8 mouse cellular contexts compared by ENCODE assay signal in the genomic region with DNA sequence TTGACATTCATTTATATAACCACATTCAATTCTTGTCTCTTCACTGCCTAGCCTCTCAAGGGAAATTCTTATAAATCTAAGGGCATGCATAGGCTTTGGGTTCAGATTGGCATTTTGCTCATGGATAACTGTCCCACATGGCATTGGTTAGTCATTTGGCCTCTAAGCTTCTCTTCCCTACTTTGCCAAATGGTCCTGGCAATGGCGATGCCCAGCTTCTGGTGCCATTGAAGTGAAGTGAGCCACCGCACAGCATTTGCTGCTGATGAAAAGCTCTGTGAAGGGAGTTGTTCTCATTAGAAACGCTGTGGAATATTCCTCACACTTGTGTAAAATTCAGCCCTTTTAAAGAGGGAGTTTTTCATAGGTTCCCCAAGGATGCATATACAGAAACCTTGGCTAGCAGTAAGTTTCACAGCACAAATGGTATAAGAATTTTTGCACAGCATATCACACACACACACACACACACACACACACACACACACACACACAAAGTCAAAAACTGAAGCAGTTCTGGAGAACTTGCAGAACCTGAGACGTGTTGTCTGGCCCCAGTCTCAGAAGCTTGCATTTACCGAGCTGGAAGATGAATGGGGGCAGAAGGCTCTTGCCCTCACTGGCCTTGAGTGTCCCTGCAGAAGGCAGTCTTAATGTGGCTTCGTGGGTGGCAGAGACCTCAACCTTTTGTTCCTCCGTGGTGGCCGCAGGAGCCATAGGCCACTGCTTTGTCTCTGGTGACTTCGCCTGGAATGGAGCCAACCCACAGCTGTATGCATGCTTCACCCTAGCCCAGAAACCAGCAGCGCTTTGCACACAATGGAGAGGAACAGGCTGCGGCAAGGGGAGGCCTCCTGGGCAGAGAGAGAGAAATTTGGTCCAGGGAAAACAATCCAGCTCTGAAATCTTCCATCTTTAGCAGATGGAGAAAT. TPM values are rescaled to one million over a fixed set of nuclear protein-coding genes. Genes with fewer than 3 reads are reported as not detected.
DNase-seq lines count a peak whose midpoint lies in the region; ATAC-seq lines count a peak whose summit lies in the region.

No protein-coding gene starts in this region.

- DNase-seq in gastrocnemius, postnatal 14 days: peak; percentile 54
- no peak for DNase-seq in gastrocnemius, adult 8-10 months (ENCODE audit: low spot score in 2 of 2)
- peak; percentile 71 for DNase-seq in Muller cell, postnatal 12 days (ENCODE audit: inconsistent ontology term)
- peak; percentile 38 for DNase-seq in fibroblast of lung, adult 2 months (ENCODE audit: low read depth)
- no peak for DNase-seq in right cerebral cortex, postnatal 14 days

- no peak overlapping the region for H3K4me3 ChIP-seq in kidney, embryonic 15.5 days (replicated peaks)
- no peak overlapping the region for H3K4me3 ChIP-seq in midbrain, embryonic 15.5 days

- ATAC-seq in kidney, embryonic 15.5 days (replicated peaks; ENCODE audit: low FRiP score): peak; percentile 81
- ATAC-seq in midbrain, embryonic 15.5 days (replicated peaks): 0 out of 2 replicates have a peak, but pooled peaks have one; percentile 17
- ATAC-seq in frontal cortex, adult (ENCODE audit: low TSS enrichment): no peak

- H3K27ac ChIP-seq in kidney, embryonic 15.5 days: peak overlapping the region; percentile 76
- no peak overlapping the region for H3K27ac ChIP-seq in midbrain, embryonic 15.5 days

- WGBS in kidney, embryonic 15.5 days: 36% methylated on average over 11 of the region's 11 CpGs
- 24% methylated on average over 11 of the region's 11 CpGs for WGBS in midbrain, embryonic 15.5 days

- no peak overlapping the region for H3K9ac ChIP-seq in kidney, embryonic 15.5 days
- H3K9ac ChIP-seq in midbrain, embryonic 15.5 days: no peak overlapping the region

- no peaks in the 10 kb centered on the region for H3K9me3 ChIP-seq in kidney, embryonic 15.5 days (replicated peaks)
- no peaks in the 10 kb centered on the region for H3K9me3 ChIP-seq in midbrain, embryonic 15.5 days

- H3K27me3 ChIP-seq in kidney, embryonic 15.5 days: no peaks in the 10 kb centered on the region
- H3K27me3 ChIP-seq in midbrain, embryonic 15.5 days (replicated peaks): no peaks in the 10 kb centered on the region

- intact Hi-C loops in gastrocnemius, postnatal 14 days (cut with DNase I; ENCODE audit: low total_unique reads): no loop called here

- no peaks in the 10 kb centered on the region for H3K36me3 ChIP-seq in kidney, embryonic 15.5 days
- H3K36me3 ChIP-seq in midbrain, embryonic 15.5 days (replicated peaks): no peaks in the 10 kb centered on the region

- H3K4me2 ChIP-seq in kidney, embryonic 15.5 days: no peak overlapping the region
- H3K4me2 ChIP-seq in midbrain, embryonic 15.5 days: no peak overlapping the region

- H3K4me1 ChIP-seq in kidney, embryonic 15.5 days: peaks cover 27% of the 10 kb centered on the region
- peaks cover 17% of the 10 kb centered on the region for H3K4me1 ChIP-seq in midbrain, embryonic 15.5 days

RNA-seq across cellular contexts. Expression of a gene that starts 21.8 kb away (rescaled TPM):
- 1 to 10 TPM; 6.7 to 8.2 TPM for total RNA-seq in gastrocnemius, postnatal 14 days (2021)
- total RNA-seq in gastrocnemius, adult 8-10 months (2022): 1 to 10 TPM in 3 of 4 experiments, under 1 TPM in 1; 0.94 to 4.0 (median 1.8) TPM
- 53.2 and 59.6 TPM in 2 replicates for polyA plus RNA-seq in kidney, embryonic 15.5 days (2015; fragmentation: Nextera tagmentation; extraction: Ambion mirVana)
- 4.8 and 6.5 TPM in 2 replicates for polyA plus RNA-seq in midbrain, embryonic 15.5 days (2015; fragmentation: Nextera tagmentation; extraction: Ambion mirVana)

RNA-seq across cellular contexts. Expression of a gene that starts 23.1 kb away (rescaled TPM):
- not detected for total RNA-seq in gastrocnemius, postnatal 14 days (2021)
- not detected for total RNA-seq in gastrocnemius, adult 8-10 months (2022)
- not detected in 2 replicates for polyA plus RNA-seq in kidney, embryonic 15.5 days (2015; fragmentation: Nextera tagmentation; extraction: Ambion mirVana)
- polyA plus RNA-seq in midbrain, embryonic 15.5 days (2015; fragmentation: Nextera tagmentation; extraction: Ambion mirVana): not detected in 2 replicates

Comparison
In these comparisons a context has a peak if more than half of its experiments do, and no peak if none do; other contexts are left out.
1. DNase-seq: peak in gastrocnemius, postnatal 14 days (single experiment), Muller cell, postnatal 12 days (single experiment) and fibroblast of lung, adult 2 months (single experiment); none in gastrocnemius, adult 8-10 months (0 of 2) and right cerebral cortex, postnatal 14 days (single experiment).